Mouse (Mus musculus) bone marrow, adult 2 months (tissue): ENCODE results near the gene Fam81a. TPM values are rescaled to one million over a fixed set of nuclear protein-coding genes. Genes with fewer than 3 reads are reported as not detected.

Experiments
- H3K27ac ChIP-seq: fragments of 200-500 bp; 2 replicates; pipeline ENCODE4 v1.5.1; 2012; ENCODE audit warnings: low read depth, mild to moderate bottlenecking, control low read depth, inconsistent platforms, low read length; ENCODE audit not compliant: control insufficient read depth, poor library complexity, insufficient read depth
- H3K4me1 ChIP-seq: fragments of 200-500 bp; 2 replicates; pipeline ENCODE4 v1.6.1; 2011; ENCODE audit warnings: low read length; ENCODE audit not compliant: control insufficient read depth, insufficient read depth
- H3K4me3 ChIP-seq: fragments of 200-500 bp; replicated peaks from 2 replicates; pipeline ENCODE3; 2011; ENCODE audit warnings: mild to moderate bottlenecking, low read depth, low read length, control low read depth; ENCODE audit not compliant: control insufficient read depth
- CTCF ChIP-seq: fragments of 200-500 bp; IDR thresholded peaks from 2 replicates; pipeline ENCODE4 v1.5.1; 2011; ENCODE audit warnings: low read length, control low read depth; ENCODE audit not compliant: control insufficient read depth, insufficient read depth
- POLR2A ChIP-seq: fragments of 200-500 bp; IDR thresholded peaks from 2 replicates; pipeline ENCODE4 v1.6.1; 2011; ENCODE audit warnings: low read depth, mild to moderate bottlenecking, control low read depth, low read length, borderline replicate concordance; ENCODE audit not compliant: control insufficient read depth
- WGBS: fragments of 180-500 bp; shearing (Covaris S2); methylation state at CpG from one replicate; pipeline ENCODE4 v1.1.7; 2018; 5-methylcytosine and 5-hydroxymethylcytosine counted together
- polyA plus RNA-seq: library from polyadenylated mRNA; stranded (reverse); fragments of >200 nt; gene quantifications from 2 replicates; pipeline ENCODE4 v1.2.4, GENCODE M21; 2011; ENCODE audit warnings: low replicate concordance; ENCODE audit not compliant: missing spikeins, insufficient read depth, insufficient read length

Gene Fam81a
- polyA plus RNA-seq, 1 experiment: 1.8 TPM

DNA sequence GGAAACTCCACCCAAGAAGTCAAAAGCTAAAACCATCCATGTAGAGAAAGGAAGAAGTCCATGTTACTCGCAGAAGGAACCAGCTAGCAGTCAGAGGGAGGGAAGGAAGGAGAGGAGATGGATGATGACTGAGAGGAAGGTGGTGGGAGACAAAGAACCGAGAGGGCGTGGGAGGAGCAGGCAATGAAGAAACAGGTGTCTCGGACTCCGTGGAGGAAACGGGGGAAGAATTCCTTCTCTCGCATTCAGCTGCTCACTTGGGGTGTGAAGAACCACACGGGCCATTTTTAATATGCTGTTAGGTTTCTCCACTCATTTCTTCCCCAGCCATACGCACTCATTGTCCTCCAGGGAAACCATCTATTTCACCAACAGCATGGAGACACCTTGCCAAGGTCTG lies 8.1 kb downstream of the Fam81a start:
- no peak overlapping the region for H3K4me3 ChIP-seq
- WGBS: 70% methylated on average over 9 of the region's 9 CpGs
- TF ChIP-seq CTCF (no peak), POLR2A (no peak)
- H3K4me1 ChIP-seq: no peaks in the 10 kb centered on the region
- no peak overlapping the region for H3K27ac ChIP-seq

DNA sequence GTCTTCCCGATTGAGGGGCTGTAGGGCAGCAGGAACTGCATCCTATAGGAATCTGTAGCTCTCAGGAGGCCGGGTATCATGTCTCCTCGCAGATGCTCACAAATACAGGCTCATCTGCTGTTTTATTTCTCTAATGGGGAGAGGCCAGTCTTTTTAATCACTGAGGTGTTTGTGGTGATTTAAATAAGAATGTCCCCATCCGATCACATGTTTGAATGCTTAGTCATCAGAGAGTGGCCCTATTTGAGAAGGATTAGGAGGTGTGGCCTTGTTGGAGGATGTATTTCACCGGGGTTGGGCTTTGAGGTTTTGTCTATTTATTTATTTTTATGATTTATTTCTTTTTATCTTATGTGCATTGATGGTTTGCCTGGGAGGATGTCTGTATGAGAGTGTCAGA lies 11.6 kb downstream of the Fam81a start:
- TF ChIP-seq CTCF: no peak
- no peak for TF ChIP-seq POLR2A

DNA sequence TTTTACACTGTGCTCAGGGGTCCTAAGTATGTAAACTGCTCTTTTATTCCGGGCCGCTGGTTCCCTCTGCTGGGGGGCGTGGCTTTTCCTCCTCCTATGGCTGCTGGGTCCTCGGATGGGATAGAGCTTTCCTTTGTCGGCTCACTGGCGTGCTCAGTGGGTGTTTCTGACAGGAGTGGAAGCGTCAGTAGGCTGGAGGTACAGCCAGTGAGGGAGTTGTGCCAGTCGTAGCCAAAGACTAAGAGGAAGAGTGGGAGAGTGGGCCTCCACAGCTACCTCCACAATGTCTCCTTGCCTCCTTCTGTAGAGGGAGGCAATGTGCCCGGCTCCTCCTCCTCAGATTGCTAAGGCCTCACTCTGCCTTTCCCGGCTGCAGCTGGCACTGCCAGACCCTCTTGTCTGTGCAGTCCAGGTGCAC lies 30.5 kb downstream of the Fam81a start:
- TF ChIP-seq POLR2A (no peak), CTCF (no peak)
- Histone ChIP-seq H3K4me1 (no peaks in the 10 kb centered on the region), H3K4me3 (no peak overlapping the region), H3K27ac (no peak overlapping the region)
- WGBS: 22% methylated on average over 10 of the region's 10 CpGs

More for the DNA sequence above, 11.6 kb downstream of the Fam81a start:
- H3K4me1 ChIP-seq: no peaks in the 10 kb centered on the region
- WGBS: 83% methylated on average over 5 of the region's 5 CpGs
- no peak overlapping the region for H3K27ac ChIP-seq
- no peak overlapping the region for H3K4me3 ChIP-seq

DNA sequence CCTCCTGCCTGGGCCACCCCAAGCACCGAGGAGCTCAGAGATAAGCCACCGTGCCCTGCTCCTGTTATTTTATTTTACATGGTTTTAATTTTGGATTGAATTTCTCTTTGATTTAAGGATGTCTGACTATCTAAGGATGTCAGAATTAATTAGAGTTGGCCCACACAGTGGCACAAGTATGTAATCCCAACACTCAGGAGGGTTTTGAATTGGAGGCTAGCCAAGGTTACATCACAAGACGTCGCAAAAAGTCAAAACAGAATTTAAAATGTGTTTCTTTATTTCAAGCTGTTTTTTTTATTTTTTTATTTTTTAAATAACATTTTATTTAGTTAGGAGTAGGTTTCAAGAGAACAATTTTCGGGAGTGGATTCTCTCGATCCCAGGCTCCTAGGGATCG lies 31.5 kb downstream of the Fam81a start:
- H3K27ac ChIP-seq: no peak overlapping the region
- no peak overlapping the region for H3K4me3 ChIP-seq
- no peaks in the 10 kb centered on the region for H3K4me1 ChIP-seq
- TF ChIP-seq POLR2A (no peak), CTCF (no peak)
- WGBS: 68% methylated on average over 7 of the region's 7 CpGs

DNA sequence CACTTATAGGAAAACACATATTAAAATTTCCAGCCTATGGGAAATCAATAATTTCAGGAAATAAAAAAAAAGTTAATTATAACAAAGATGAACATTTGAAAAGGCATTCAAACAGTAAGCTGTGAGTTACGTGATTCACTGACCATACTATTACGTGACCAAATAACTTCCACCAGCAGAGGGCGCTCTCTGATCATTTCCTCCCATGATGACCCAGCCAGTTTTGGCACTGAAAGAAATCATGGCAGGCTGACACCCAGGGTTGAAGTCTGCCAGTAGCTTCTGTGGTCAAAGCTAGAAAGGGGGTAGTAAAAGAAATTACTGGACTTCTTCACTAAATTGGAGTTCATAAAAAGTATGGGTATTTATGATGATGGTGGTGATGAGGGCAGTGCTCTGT lies 33.1 kb downstream of the Fam81a start:
- H3K4me1 ChIP-seq: no peaks in the 10 kb centered on the region
- no peak overlapping the region for H3K4me3 ChIP-seq
- no peak overlapping the region for H3K27ac ChIP-seq
- 10% methylated on average over 3 of the region's 3 CpGs for WGBS
- TF ChIP-seq CTCF: peak; percentile 64
- TF ChIP-seq POLR2A: no peak

DNA sequence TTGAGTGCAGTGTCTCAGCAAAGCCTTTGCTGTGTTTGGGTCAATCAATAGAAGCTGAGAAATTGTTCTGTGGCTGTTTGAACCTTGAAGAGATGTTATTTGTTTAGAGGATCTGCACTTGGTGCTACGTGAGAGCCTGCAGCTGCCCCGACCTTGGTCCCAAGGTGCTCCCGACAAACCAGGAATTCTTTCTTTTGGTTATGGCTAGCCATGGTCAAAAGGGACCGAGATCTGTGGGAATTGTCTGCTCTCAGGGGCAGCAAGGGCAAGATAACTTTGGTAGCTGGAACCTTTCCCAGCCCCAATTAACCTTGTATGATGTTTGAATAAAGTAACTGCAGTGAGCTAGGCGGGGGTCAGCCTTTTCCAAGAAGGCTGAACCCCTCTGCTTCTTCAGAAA lies 34.2 kb downstream of the Fam81a start:
- TF ChIP-seq POLR2A: no peak
- TF ChIP-seq CTCF: no peak
- 84% methylated on average over 5 of the region's 5 CpGs for WGBS
- H3K4me1 ChIP-seq: no peaks in the 10 kb centered on the region
- no peak overlapping the region for H3K4me3 ChIP-seq
- H3K27ac ChIP-seq: no peak overlapping the region

DNA sequence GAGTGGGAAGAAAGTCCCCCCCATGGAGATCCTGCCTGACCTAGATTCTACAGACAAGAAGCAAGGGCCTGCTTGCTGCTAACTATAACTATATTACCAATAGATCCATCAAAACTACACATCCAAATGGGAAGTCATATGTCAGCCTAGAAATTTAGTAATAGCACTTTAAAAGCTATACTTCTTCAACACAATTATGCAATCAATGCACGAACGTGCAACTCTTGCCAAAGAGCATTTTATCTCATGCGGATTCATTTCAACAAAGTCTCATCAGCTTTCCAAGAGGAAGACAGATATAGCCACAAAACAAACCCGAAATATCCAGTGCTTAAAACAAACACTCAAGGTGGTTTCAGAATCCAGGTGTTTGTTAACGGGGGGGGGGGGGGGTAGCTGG lies 36.8 kb downstream of the Fam81a start:
- no peak for TF ChIP-seq CTCF
- TF ChIP-seq POLR2A: no peak
- 24% methylated on average over 5 of the region's 5 CpGs for WGBS

DNA sequence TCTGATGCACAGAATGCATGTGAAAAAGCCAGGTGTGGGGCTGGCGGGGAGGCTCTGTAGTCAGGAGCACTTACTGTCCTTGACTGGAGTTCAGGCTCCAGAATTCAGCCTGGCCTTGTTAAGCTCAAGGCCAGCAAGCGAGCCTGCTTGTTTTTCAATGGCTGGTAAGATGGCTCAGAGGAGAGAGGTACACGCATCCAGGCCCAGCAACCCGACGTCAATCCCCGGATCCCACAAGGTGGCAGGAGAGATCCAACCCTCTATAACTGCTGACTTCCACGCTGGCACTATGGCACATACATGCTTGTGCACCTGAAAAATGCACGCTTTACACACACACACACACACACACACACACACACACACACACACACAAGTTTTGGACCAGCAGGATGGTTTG lies 39.3 kb downstream of the Fam81a start:
- 76% methylated on average over 8 of the region's 8 CpGs for WGBS
- TF ChIP-seq POLR2A (no peak), CTCF (no peak)
- no peaks in the 10 kb centered on the region for H3K4me1 ChIP-seq
- H3K27ac ChIP-seq: no peak overlapping the region
- no peak overlapping the region for H3K4me3 ChIP-seq

More for the DNA sequence above, 36.8 kb downstream of the Fam81a start:
- Histone ChIP-seq H3K4me3 (no peak overlapping the region), H3K4me1 (no peaks in the 10 kb centered on the region), H3K27ac (no peak overlapping the region)

DNA sequence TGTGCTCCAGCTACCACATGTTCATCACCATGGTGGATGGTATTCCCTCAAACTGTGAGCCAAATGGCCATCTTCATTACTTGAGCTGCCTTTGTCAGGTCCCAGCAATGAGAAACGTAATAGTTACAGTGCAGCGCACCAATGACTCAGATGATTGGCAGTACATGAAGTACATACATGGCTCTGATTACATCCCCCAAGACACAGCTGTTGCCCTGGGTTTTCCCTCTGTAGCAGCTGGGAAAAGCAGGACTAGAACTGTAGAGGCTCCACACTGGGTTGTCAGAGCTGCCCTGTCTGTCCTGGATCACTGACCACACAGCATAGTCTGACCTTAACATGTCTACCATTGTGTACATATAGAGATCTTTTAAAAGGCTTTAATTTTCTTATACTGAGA lies 44.8 kb downstream of the Fam81a start:
- Histone ChIP-seq H3K27ac (no peak overlapping the region), H3K4me1 (no peaks in the 10 kb centered on the region; the same call in 1 of the 2 replicates), H3K4me3 (no peak overlapping the region)
- TF ChIP-seq CTCF: no peak
- TF ChIP-seq POLR2A: no peak
- 88% methylated on average over 2 of the region's 2 CpGs for WGBS

DNA sequence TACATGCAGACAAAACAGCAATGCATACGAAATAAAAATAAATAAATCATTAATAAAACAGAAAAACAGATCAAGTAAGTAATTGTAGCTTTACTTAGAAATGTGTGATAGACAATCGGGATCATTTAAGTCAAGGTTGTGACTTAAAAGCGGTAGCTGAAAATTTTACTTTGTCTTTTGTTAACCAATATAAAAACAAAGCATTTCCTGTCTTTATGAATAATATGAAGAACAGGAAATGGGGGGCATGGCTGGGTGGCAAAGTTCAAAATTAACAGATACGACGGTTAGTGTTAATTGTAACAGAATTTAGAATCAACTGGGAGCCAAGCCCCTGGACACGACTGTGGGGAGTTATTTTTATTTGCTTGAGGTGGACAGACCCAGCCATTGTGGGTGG lies 47.3 kb downstream of the Fam81a start:
- Histone ChIP-seq H3K4me3 (no peak overlapping the region), H3K4me1 (no peaks in the 10 kb centered on the region; the same call in 1 of the 2 replicates), H3K27ac (no peak overlapping the region)
- 57% methylated on average over 6 of the region's 6 CpGs for WGBS
- no peak for TF ChIP-seq CTCF
- TF ChIP-seq POLR2A: no peak
